Mouse (Mus musculus): ENCODE results near the gene Ccng2. TPM values are rescaled to one million over a fixed set of nuclear protein-coding genes. Genes with fewer than 3 reads are reported as not detected.

Gene Ccng2
- total RNA-seq, 1 experiment from 2014 or later, result 108 TPM

GRCm38 (mm10) chr5:93256820-93257405 lies 10.1 kb upstream of the Ccng2 start:
- ATAC-seq (replicated peaks in 1 of 2; ENCODE audit: insufficient read depth in 1 of 2, low FRiP score in 2 of 2, low TSS enrichment in 1 of 2, low read depth in 1 of 2, poor library complexity in 2 of 2, severe bottlenecking in 2 of 2), result no peak

- no peak for ATAC-seq (replicated peaks in 1 of 2; ENCODE audit: insufficient read depth in 1 of 2, low FRiP score in 2 of 2, low TSS enrichment in 1 of 2, low read depth in 1 of 2, poor library complexity in 2 of 2, severe bottlenecking in 2 of 2)
These were observed 7.7 kb upstream of the Ccng2 start for GRCm38 (mm10) chr5:93259349-93259748.

- 0 out of 4 replicates have a peak, but pooled peaks of 1 of the 2 experiments have one; percentile 13 for ATAC-seq (replicated peaks in 1 of 2; ENCODE audit: insufficient read depth in 1 of 2, low FRiP score in 2 of 2, low TSS enrichment in 1 of 2, low read depth in 1 of 2, poor library complexity in 2 of 2, severe bottlenecking in 2 of 2)
These were observed 6.1 kb upstream of the Ccng2 start for GRCm38 (mm10) chr5:93260983-93261382.

GRCm38 (mm10) chr5:93262751-93263150 lies 4.3 kb upstream of the Ccng2 start:
- no peak for ATAC-seq (replicated peaks in 1 of 2; ENCODE audit: insufficient read depth in 1 of 2, low FRiP score in 2 of 2, low TSS enrichment in 1 of 2, low read depth in 1 of 2, poor library complexity in 2 of 2, severe bottlenecking in 2 of 2)

GRCm38 (mm10) chr5:93263396-93264075 lies 3.5 kb upstream of the Ccng2 start:
- no peak for ATAC-seq (replicated peaks in 1 of 2; ENCODE audit: insufficient read depth in 1 of 2, low FRiP score in 2 of 2, low TSS enrichment in 1 of 2, low read depth in 1 of 2, poor library complexity in 2 of 2, severe bottlenecking in 2 of 2)

GRCm38 (mm10) chr5:93264136-93264700 lies 2.8 kb upstream of the Ccng2 start:
- no peak for ATAC-seq (replicated peaks in 1 of 2; ENCODE audit: insufficient read depth in 1 of 2, low FRiP score in 2 of 2, low TSS enrichment in 1 of 2, low read depth in 1 of 2, poor library complexity in 2 of 2, severe bottlenecking in 2 of 2)

- no peak for ATAC-seq (replicated peaks in 1 of 2; ENCODE audit: insufficient read depth in 1 of 2, low FRiP score in 2 of 2, low TSS enrichment in 1 of 2, low read depth in 1 of 2, poor library complexity in 2 of 2, severe bottlenecking in 2 of 2)
These were observed 1.8 kb upstream of the Ccng2 start for GRCm38 (mm10) chr5:93265164-93265800.

- no peak for ATAC-seq (replicated peaks in 1 of 2; ENCODE audit: insufficient read depth in 1 of 2, low FRiP score in 2 of 2, low TSS enrichment in 1 of 2, low read depth in 1 of 2, poor library complexity in 2 of 2, severe bottlenecking in 2 of 2)
These were observed 1.1 kb upstream of the Ccng2 start for GRCm38 (mm10) chr5:93265801-93266580.

- ATAC-seq (replicated peaks in 1 of 2; ENCODE audit: insufficient read depth in 1 of 2, low FRiP score in 2 of 2, low TSS enrichment in 1 of 2, low read depth in 1 of 2, poor library complexity in 2 of 2, severe bottlenecking in 2 of 2), result peak; percentile 66 to 70
These were observed 972 bp downstream of the Ccng2 start for GRCm38 (mm10) chr5:93267851-93268606.

- no peak for ATAC-seq (replicated peaks in 1 of 2; ENCODE audit: insufficient read depth in 1 of 2, low FRiP score in 2 of 2, low TSS enrichment in 1 of 2, low read depth in 1 of 2, poor library complexity in 2 of 2, severe bottlenecking in 2 of 2)
These were observed 3.0 kb downstream of the Ccng2 start for GRCm38 (mm10) chr5:93270095-93270494.

- ATAC-seq (replicated peaks in 1 of 2; ENCODE audit: insufficient read depth in 1 of 2, low FRiP score in 2 of 2, low TSS enrichment in 1 of 2, low read depth in 1 of 2, poor library complexity in 2 of 2, severe bottlenecking in 2 of 2), result no peak
These were observed 3.7 kb downstream of the Ccng2 start for GRCm38 (mm10) chr5:93270721-93271120.

- ATAC-seq (replicated peaks in 1 of 2; ENCODE audit: insufficient read depth in 1 of 2, low FRiP score in 2 of 2, low TSS enrichment in 1 of 2, low read depth in 1 of 2, poor library complexity in 2 of 2, severe bottlenecking in 2 of 2), result no peak
These were observed 15.5 kb downstream of the Ccng2 start for GRCm38 (mm10) chr5:93282446-93283107.

GRCm38 (mm10) chr5:93283109-93283508 lies 16.1 kb downstream of the Ccng2 start:
- no peak for ATAC-seq (replicated peaks in 1 of 2; ENCODE audit: insufficient read depth in 1 of 2, low FRiP score in 2 of 2, low TSS enrichment in 1 of 2, low read depth in 1 of 2, poor library complexity in 2 of 2, severe bottlenecking in 2 of 2)

GRCm38 (mm10) chr5:93288553-93288952 lies 21.5 kb downstream of the Ccng2 start:
- no peak for ATAC-seq (replicated peaks in 1 of 2; ENCODE audit: insufficient read depth in 1 of 2, low FRiP score in 2 of 2, low TSS enrichment in 1 of 2, low read depth in 1 of 2, poor library complexity in 2 of 2, severe bottlenecking in 2 of 2)

GRCm38 (mm10) chr5:93290282-93290681 lies 23.2 kb downstream of the Ccng2 start:
- no peak for ATAC-seq (replicated peaks in 1 of 2; ENCODE audit: insufficient read depth in 1 of 2, low FRiP score in 2 of 2, low TSS enrichment in 1 of 2, low read depth in 1 of 2, poor library complexity in 2 of 2, severe bottlenecking in 2 of 2)

GRCm38 (mm10) chr5:93296341-93296746 lies 29.3 kb downstream of the Ccng2 start:
- no peak for ATAC-seq (replicated peaks in 1 of 2; ENCODE audit: insufficient read depth in 1 of 2, low FRiP score in 2 of 2, low TSS enrichment in 1 of 2, low read depth in 1 of 2, poor library complexity in 2 of 2, severe bottlenecking in 2 of 2)

All from hematopoietic stem cell, adult 5-6 weeks (primary cell).